Mouse (Mus musculus): ENCODE results near the gene Dnah6. TPM values are rescaled to one million over a fixed set of nuclear protein-coding genes. Genes with fewer than 3 reads are reported as not detected.
A peak's percentile ranks its signal among the peaks of the same experiment; 100 is the strongest.

Dnah6 gene
- polyA plus RNA-seq, 2 experiments: 0.04 to 0.06 TPM

DNA sequence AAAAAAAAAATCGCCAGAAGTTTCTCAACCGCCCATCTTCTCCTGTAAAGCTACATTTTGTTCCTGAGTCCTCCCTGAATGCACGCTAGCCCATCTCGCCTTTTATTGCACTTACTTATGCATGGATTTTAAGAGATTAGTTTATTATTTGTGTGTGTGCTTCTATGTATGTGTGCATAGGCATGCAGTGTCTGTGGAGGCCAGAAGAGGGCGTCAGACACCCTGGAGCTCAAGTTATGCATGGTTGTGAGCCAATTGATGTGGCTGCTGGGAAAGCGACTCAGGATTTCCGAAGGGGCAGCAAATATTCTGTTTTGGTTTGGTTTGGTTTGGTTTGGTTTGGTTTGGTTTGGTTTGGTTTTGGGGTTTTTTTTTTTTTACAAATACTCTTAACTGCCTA is 78.0 kb downstream of the Dnah6 start:
- Histone ChIP-seq H3K4me2 (replicated peaks; ENCODE audit: low read depth, low read length, severe bottlenecking) (no peak overlapping the region), H3K27me3 (ENCODE audit: control insufficient read depth, insufficient read depth, low read length) (no peaks in the 10 kb centered on the region), H3K36me3 (ENCODE audit: control insufficient read depth, insufficient read depth, low read length) (no peaks in the 10 kb centered on the region), H3K4me3 (replicated peaks; ENCODE audit: low read length) (no peak overlapping the region), H3K4me1 (ENCODE audit: control insufficient read depth, insufficient read depth, low read length) (no peaks in the 10 kb centered on the region), H3K27ac (replicated peaks; ENCODE audit: low read depth, low read length) (no peak overlapping the region), H3K9me3 (ENCODE audit: control insufficient read depth, low read length) (no peaks in the 10 kb centered on the region), H3K9ac (ENCODE audit: low read depth, low read length, severe bottlenecking) (no peak overlapping the region)
- 88% methylated on average over 7 of the region's 7 CpGs for WGBS
- ATAC-seq (ENCODE audit: low FRiP score, low read depth): no peak
- no peak for DNase-seq (ENCODE audit: low spot score)
- no peak for TF ChIP-seq POLR2A (IDR thresholded peaks at IDR 0.05; ENCODE audit: borderline replicate concordance, extremely low read depth, insufficient read depth, insufficient read length)

GRCm38 (mm10) chr6:73142776-73143175 is 78.7 kb downstream of the Dnah6 start:
- Histone ChIP-seq H3K4me2 (replicated peaks; ENCODE audit: low read depth, low read length, severe bottlenecking) (no peak overlapping the region), H3K4me1 (ENCODE audit: control insufficient read depth, insufficient read depth, low read length) (no peaks in the 10 kb centered on the region), H3K36me3 (ENCODE audit: control insufficient read depth, insufficient read depth, low read length) (no peaks in the 10 kb centered on the region), H3K27ac (replicated peaks; ENCODE audit: low read depth, low read length) (no peak overlapping the region), H3K9me3 (ENCODE audit: control insufficient read depth, low read length) (no peaks in the 10 kb centered on the region), H3K27me3 (ENCODE audit: control insufficient read depth, insufficient read depth, low read length) (no peaks in the 10 kb centered on the region), H3K9ac (ENCODE audit: low read depth, low read length, severe bottlenecking) (no peak overlapping the region), H3K4me3 (replicated peaks; ENCODE audit: low read length) (no peak overlapping the region)
- 91% methylated on average over 4 of the region's 4 CpGs for WGBS
- no peak for TF ChIP-seq POLR2A (IDR thresholded peaks at IDR 0.05; ENCODE audit: borderline replicate concordance, extremely low read depth, insufficient read depth, insufficient read length)
- DNase-seq (ENCODE audit: low spot score) (no peak), ATAC-seq (ENCODE audit: low FRiP score, low read depth) (no peak)

DNA sequence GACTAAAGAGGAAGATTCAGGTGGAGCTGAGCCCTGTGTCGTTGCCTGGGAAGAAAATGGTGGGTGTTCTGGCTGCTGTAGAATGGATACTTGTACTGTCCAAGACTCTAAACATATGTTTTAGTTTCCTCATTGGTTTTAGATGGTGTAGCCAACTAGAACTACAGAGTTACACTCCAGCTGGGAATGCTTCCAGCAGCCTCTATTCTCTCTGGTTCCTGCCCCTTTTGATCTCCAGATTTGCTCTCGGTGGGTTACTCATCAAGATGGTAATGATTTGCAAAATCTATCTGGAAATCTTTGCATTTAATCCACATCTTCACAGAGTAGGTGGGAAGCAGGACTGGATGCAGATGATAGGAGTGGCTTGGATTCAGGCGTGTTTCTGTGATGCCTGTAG is 80.6 kb downstream of the Dnah6 start:
- Histone ChIP-seq H3K36me3 (ENCODE audit: control insufficient read depth, insufficient read depth, low read length) (no peaks in the 10 kb centered on the region), H3K9me3 (ENCODE audit: control insufficient read depth, low read length) (no peaks in the 10 kb centered on the region), H3K9ac (ENCODE audit: low read depth, low read length, severe bottlenecking) (no peak overlapping the region), H3K4me2 (replicated peaks; ENCODE audit: low read depth, low read length, severe bottlenecking) (no peak overlapping the region), H3K4me3 (replicated peaks; ENCODE audit: low read length) (no peak overlapping the region), H3K27me3 (ENCODE audit: control insufficient read depth, insufficient read depth, low read length) (no peaks in the 10 kb centered on the region), H3K27ac (replicated peaks; ENCODE audit: low read depth, low read length) (no peak overlapping the region), H3K4me1 (ENCODE audit: control insufficient read depth, insufficient read depth, low read length) (no peaks in the 10 kb centered on the region)
- 65% methylated on average over 3 of the region's 3 CpGs for WGBS
- no peak for TF ChIP-seq POLR2A (IDR thresholded peaks at IDR 0.05; ENCODE audit: borderline replicate concordance, extremely low read depth, insufficient read depth, insufficient read length)
- no peak for ATAC-seq (ENCODE audit: low FRiP score, low read depth)
- peak; percentile 24 for DNase-seq (ENCODE audit: low spot score)

DNA sequence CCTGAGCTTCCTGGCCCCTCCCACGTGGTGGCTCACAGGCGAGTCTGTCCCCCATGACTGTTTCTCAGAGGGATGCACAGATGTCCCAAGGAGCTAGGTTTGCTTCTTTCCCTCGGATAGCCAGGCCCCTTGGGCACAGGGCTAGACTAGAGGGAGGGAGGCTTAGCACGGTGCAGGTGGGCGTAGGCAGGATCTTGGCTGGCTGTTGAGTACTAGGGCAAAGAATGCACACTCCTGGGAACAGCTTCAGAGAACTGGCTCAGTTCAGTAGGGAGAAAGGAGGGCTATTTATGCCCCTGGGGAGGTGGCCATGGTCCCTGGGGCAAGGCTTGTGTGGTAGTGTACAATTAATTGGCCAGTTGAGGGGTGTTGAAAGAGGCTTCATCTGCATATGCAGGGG is 88.7 kb downstream of the Dnah6 start:
- Histone ChIP-seq H3K27ac (replicated peaks; ENCODE audit: low read depth, low read length) (no peak overlapping the region), H3K9me3 (ENCODE audit: control insufficient read depth, low read length) (no peaks in the 10 kb centered on the region), H3K4me3 (replicated peaks; ENCODE audit: low read length) (no peak overlapping the region), H3K4me2 (replicated peaks; ENCODE audit: low read depth, low read length, severe bottlenecking) (no peak overlapping the region), H3K36me3 (ENCODE audit: control insufficient read depth, insufficient read depth, low read length) (no peaks in the 10 kb centered on the region), H3K4me1 (ENCODE audit: control insufficient read depth, insufficient read depth, low read length) (no peaks in the 10 kb centered on the region), H3K9ac (ENCODE audit: low read depth, low read length, severe bottlenecking) (no peak overlapping the region), H3K27me3 (ENCODE audit: control insufficient read depth, insufficient read depth, low read length) (no peaks in the 10 kb centered on the region)
- WGBS: 41% methylated on average over 5 of the region's 5 CpGs
- TF ChIP-seq POLR2A (IDR thresholded peaks at IDR 0.05; ENCODE audit: borderline replicate concordance, extremely low read depth, insufficient read depth, insufficient read length): no peak
- DNase-seq (ENCODE audit: low spot score): no peak
- ATAC-seq (ENCODE audit: low FRiP score, low read depth): no peak

GRCm38 (mm10) chr6:73127594-73127993 is 93.9 kb downstream of the Dnah6 start:
- ATAC-seq (ENCODE audit: low FRiP score, low read depth) (no peak), DNase-seq (ENCODE audit: low spot score) (no peak)
- H3K9ac ChIP-seq (ENCODE audit: low read depth, low read length, severe bottlenecking): no peak overlapping the region

GRCm38 (mm10) chr6:73120348-73120747 is 101.1 kb downstream of the Dnah6 start:
- no peak for TF ChIP-seq POLR2A (IDR thresholded peaks at IDR 0.05; ENCODE audit: borderline replicate concordance, extremely low read depth, insufficient read depth, insufficient read length)
- DNase-seq (ENCODE audit: low spot score) (no peak), ATAC-seq (ENCODE audit: low FRiP score, low read depth) (no peak)
- H3K9me3 ChIP-seq (ENCODE audit: control insufficient read depth, low read length): no peaks in the 10 kb centered on the region
- WGBS: 89% methylated on average over 11 of the region's 11 CpGs
- no peak overlapping the region for H3K4me3 ChIP-seq (replicated peaks; ENCODE audit: low read length)
- H3K4me1 ChIP-seq (ENCODE audit: control insufficient read depth, insufficient read depth, low read length): no peaks in the 10 kb centered on the region
- no peaks in the 10 kb centered on the region for H3K36me3 ChIP-seq (ENCODE audit: control insufficient read depth, insufficient read depth, low read length)
- no peak overlapping the region for H3K9ac ChIP-seq (ENCODE audit: low read depth, low read length, severe bottlenecking)
- no peak overlapping the region for H3K4me2 ChIP-seq (replicated peaks; ENCODE audit: low read depth, low read length, severe bottlenecking)
- no peak overlapping the region for H3K27ac ChIP-seq (replicated peaks; ENCODE audit: low read depth, low read length)
- H3K27me3 ChIP-seq (ENCODE audit: control insufficient read depth, insufficient read depth, low read length): no peaks in the 10 kb centered on the region

More at GRCm38 (mm10) chr6:73127594-73127993, 93.9 kb downstream of the Dnah6 start:
- H3K27ac ChIP-seq (replicated peaks; ENCODE audit: low read depth, low read length): no peak overlapping the region
- no peaks in the 10 kb centered on the region for H3K27me3 ChIP-seq (ENCODE audit: control insufficient read depth, insufficient read depth, low read length)
- H3K4me1 ChIP-seq (ENCODE audit: control insufficient read depth, insufficient read depth, low read length): no peaks in the 10 kb centered on the region
- no peaks in the 10 kb centered on the region for H3K36me3 ChIP-seq (ENCODE audit: control insufficient read depth, insufficient read depth, low read length)
- 68% methylated on average over 9 of the region's 9 CpGs for WGBS
- no peaks in the 10 kb centered on the region for H3K9me3 ChIP-seq (ENCODE audit: control insufficient read depth, low read length)
- no peak overlapping the region for H3K4me2 ChIP-seq (replicated peaks; ENCODE audit: low read depth, low read length, severe bottlenecking)
- no peak for TF ChIP-seq POLR2A (IDR thresholded peaks at IDR 0.05; ENCODE audit: borderline replicate concordance, extremely low read depth, insufficient read depth, insufficient read length)
- H3K4me3 ChIP-seq (replicated peaks; ENCODE audit: low read length): no peak overlapping the region
